Mouse (Mus musculus): ENCODE data around the gene Spr.
"Not testable (repeated sequence)": the region's sequence is repeated elsewhere in the genome, so short reads cannot be mapped to it uniquely, and the experiment has no call there.

The Spr gene

GRCm38 (mm10) chr6:85137217-85138035 lies at the start of gene Spr:
Gene Spr, minus strand, starts transcription at chr6:85137766.
- DNase-seq, result peak; percentile 92 to 95

GRCm38 (mm10) chr6:85186744-85187059 lies 49.1 kb upstream of the Spr start:
- no peak for DNase-seq

- DNase-seq, result peak in 1 of 2 experiments; percentile 23
These were observed 48.6 kb upstream of the Spr start for GRCm38 (mm10) chr6:85186033-85186743.

- no peak for DNase-seq
These were observed 46.4 kb upstream of the Spr start for GRCm38 (mm10) chr6:85183951-85184350.

GRCm38 (mm10) chr6:85180036-85180435 lies 42.5 kb upstream of the Spr start:
- peak in 1 of 2 experiments; percentile 39 for DNase-seq

GRCm38 (mm10) chr6:85179569-85179968 lies 42.0 kb upstream of the Spr start:
- DNase-seq, result peak in 1 of 2 experiments; percentile 25

GRCm38 (mm10) chr6:85165440-85165921 lies 27.9 kb upstream of the Spr start:
- DNase-seq, result peak in 1 of 2 experiments; percentile 4

GRCm38 (mm10) chr6:85160201-85160923 lies 22.8 kb upstream of the Spr start:
- peak; percentile 89 to 94 for DNase-seq

- peak; percentile 84 to 86 for DNase-seq
These were observed 21.7 kb upstream of the Spr start for GRCm38 (mm10) chr6:85159092-85159760.

- peak; percentile 34 to 51 for DNase-seq
These were observed 20.7 kb upstream of the Spr start for GRCm38 (mm10) chr6:85158040-85158804.

GRCm38 (mm10) chr6:85156551-85156950 lies 19.0 kb upstream of the Spr start:
- not testable (repeated sequence) for DNase-seq

GRCm38 (mm10) chr6:85154861-85155528 lies 17.4 kb upstream of the Spr start:
- peak; percentile 53 to 55 for DNase-seq

GRCm38 (mm10) chr6:85153970-85154540 lies 16.5 kb upstream of the Spr start:
- peak; percentile 91 to 92 for DNase-seq

- peak; percentile 61 to 65 for DNase-seq
These were observed 12.8 kb upstream of the Spr start for GRCm38 (mm10) chr6:85150386-85150785.

GRCm38 (mm10) chr6:85147636-85148035 lies 10.1 kb upstream of the Spr start:
- DNase-seq, result no peak

- DNase-seq, result no peak
These were observed 6.9 kb upstream of the Spr start for GRCm38 (mm10) chr6:85144466-85144865.

GRCm38 (mm10) chr6:85141013-85141412 lies 3.4 kb upstream of the Spr start:
- peak; percentile 61 to 75 for DNase-seq

GRCm38 (mm10) chr6:85139534-85139933 lies 2.0 kb upstream of the Spr start:
- no peak for DNase-seq

- not testable (repeated sequence) for DNase-seq
These were observed 782 bp downstream of the Spr start for GRCm38 (mm10) chr6:85136784-85137183.

- peak; percentile 74 to 77 for DNase-seq
These were observed 4.8 kb downstream of the Spr start for GRCm38 (mm10) chr6:85132794-85133193.

GRCm38 (mm10) chr6:85132237-85132636 lies 5.3 kb downstream of the Spr start:
- not testable (repeated sequence) for DNase-seq

Measured in cerebellum, postnatal 10 days (tissue).